Comparison of ENCODE assay signal across 9 mouse cellular contexts in the genomic region with DNA sequence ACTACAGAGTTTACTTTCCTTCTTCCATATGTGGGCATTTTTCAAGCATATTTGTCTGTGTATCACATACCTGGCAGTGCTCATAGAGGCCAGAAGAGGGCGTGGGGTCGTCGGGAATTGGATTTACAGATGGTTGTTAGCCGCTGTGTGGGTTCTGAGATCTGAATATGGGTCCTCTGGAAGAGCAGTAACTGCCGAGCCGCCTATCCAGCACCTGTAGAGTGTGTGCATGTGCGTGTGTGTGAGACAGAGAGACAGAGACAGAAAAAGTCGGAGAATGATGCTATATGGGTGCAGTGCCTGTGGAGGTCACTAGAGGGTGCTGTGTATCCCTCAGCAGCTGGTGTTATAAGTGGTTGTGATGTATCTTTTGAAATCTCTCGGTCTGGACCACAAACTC. TPM values are rescaled to one million over a fixed set of nuclear protein-coding genes. Genes with fewer than 3 reads are reported as not detected.
DNase-seq lines count a peak whose midpoint lies in the region; ATAC-seq and TF ChIP-seq lines count a peak whose summit lies in the region.
"Had no signal": no experiment of that assay in that cellular context is flagged by ENCODE, and none has a peak within 500 bp of the region (broad histone marks: within the 10 kb centered on the region; RNA-seq: fewer than 3 reads in every experiment).

No protein-coding gene starts in this region.

- H3K9me3 ChIP-seq in hindbrain, embryonic 11.5 days (ENCODE audit: control insufficient read depth, low read length): no peaks in the 10 kb centered on the region
- H3K9me3 ChIP-seq in hindbrain, embryonic 16.5 days (ENCODE audit: control insufficient read depth, low read length): no peaks in the 10 kb centered on the region
- H3K9me3 ChIP-seq in G1E (replicated peaks): peaks cover 31% of the 10 kb centered on the region
- no peaks in the 10 kb centered on the region for H3K9me3 ChIP-seq in embryonic facial prominence, embryonic 12.5 days
- H3K9me3 ChIP-seq in hindbrain, embryonic 14.5 days (ENCODE audit: control insufficient read depth, low read length): no peaks in the 10 kb centered on the region
- peaks cover 6% of the 10 kb centered on the region; the same call in 1 of the 2 replicates for H3K9me3 ChIP-seq in limb, embryonic 12.5 days
- no peaks in the 10 kb centered on the region for H3K9me3 ChIP-seq in midbrain, embryonic 14.5 days (ENCODE audit: control insufficient read depth, low read length)

- no peak overlapping the region for H3K4me2 ChIP-seq in hindbrain, embryonic 11.5 days (replicated peaks; ENCODE audit: low read depth, low read length)
- H3K4me2 ChIP-seq in hindbrain, embryonic 16.5 days (ENCODE audit: low read length): no peak overlapping the region
- H3K4me2 ChIP-seq in embryonic facial prominence, embryonic 12.5 days (replicated peaks): no peak overlapping the region
- H3K4me2 ChIP-seq in hindbrain, embryonic 14.5 days (replicated peaks): 0 out of 2 replicates have a peak overlapping the region, but pooled peaks have one; percentile 64
- H3K4me2 ChIP-seq in limb, embryonic 12.5 days: 0 out of 2 replicates have a peak overlapping the region, but pooled peaks have one; percentile 60
- H3K4me2 ChIP-seq in midbrain, embryonic 14.5 days (ENCODE audit: low read length): 0 out of 2 replicates have a peak overlapping the region, but pooled peaks have one; percentile 58

- TF ChIP-seq CTCF in G1E (IDR thresholded peaks at IDR 0.05; ENCODE audit: low read depth, low read length): peak; percentile 47; the same call in 1 of the 2 replicates

- no peaks in the 10 kb centered on the region for H3K27me3 ChIP-seq in hindbrain, embryonic 11.5 days (ENCODE audit: control insufficient read depth, insufficient read depth, low read length)
- H3K27me3 ChIP-seq in hindbrain, embryonic 16.5 days (replicated peaks; ENCODE audit: control insufficient read depth, insufficient read depth, low read length): no peaks in the 10 kb centered on the region
- no peaks in the 10 kb centered on the region for H3K27me3 ChIP-seq in G1E (ENCODE audit: insufficient read depth, low read length)
- no peaks in the 10 kb centered on the region for H3K27me3 ChIP-seq in embryonic facial prominence, embryonic 12.5 days
- peaks cover 3% of the 10 kb centered on the region; the same call in 1 of the 2 replicates for H3K27me3 ChIP-seq in hindbrain, embryonic 14.5 days (ENCODE audit: control insufficient read depth, insufficient read depth, low read length)
- H3K27me3 ChIP-seq in limb, embryonic 12.5 days: no peaks in the 10 kb centered on the region
- no peaks in the 10 kb centered on the region for H3K27me3 ChIP-seq in midbrain, embryonic 14.5 days (ENCODE audit: control insufficient read depth, insufficient read depth, low read length)

- no peak overlapping the region for H3K9ac ChIP-seq in hindbrain, embryonic 11.5 days (ENCODE audit: low read depth, low read length)
- H3K9ac ChIP-seq in hindbrain, embryonic 16.5 days (ENCODE audit: low read depth, low read length): no peak overlapping the region
- no peak overlapping the region for H3K9ac ChIP-seq in embryonic facial prominence, embryonic 12.5 days
- H3K9ac ChIP-seq in hindbrain, embryonic 14.5 days: no peak overlapping the region
- H3K9ac ChIP-seq in limb, embryonic 12.5 days (replicated peaks): no peak overlapping the region
- H3K9ac ChIP-seq in midbrain, embryonic 14.5 days (replicated peaks; ENCODE audit: low read length): no peak overlapping the region

- H3K4me1 ChIP-seq in hindbrain, embryonic 11.5 days (replicated peaks; ENCODE audit: control insufficient read depth, insufficient read depth, low read length): no peaks in the 10 kb centered on the region
- H3K4me1 ChIP-seq in hindbrain, embryonic 16.5 days (ENCODE audit: control insufficient read depth, insufficient read depth, low read depth, low read length): peaks cover 4% of the 10 kb centered on the region
- H3K4me1 ChIP-seq in G1E (ENCODE audit: insufficient read depth, low read depth, low read length): peaks cover 24% of the 10 kb centered on the region
- H3K4me1 ChIP-seq in embryonic facial prominence, embryonic 12.5 days: 0 out of 2 replicates have a peak, but pooled peaks cover 5% of the 10 kb centered on the region
- peaks cover 4% of the 10 kb centered on the region; the same call in 1 of the 2 replicates for H3K4me1 ChIP-seq in hindbrain, embryonic 14.5 days (replicated peaks; ENCODE audit: control insufficient read depth, insufficient read depth, low read length)
- 0 out of 2 replicates have a peak, but pooled peaks cover 4% of the 10 kb centered on the region for H3K4me1 ChIP-seq in limb, embryonic 12.5 days (replicated peaks)
- 0 out of 2 replicates have a peak, but pooled peaks cover 3% of the 10 kb centered on the region for H3K4me1 ChIP-seq in midbrain, embryonic 14.5 days (ENCODE audit: control insufficient read depth, insufficient read depth, low read length)

- no peak overlapping the region for H3K27ac ChIP-seq in hindbrain, embryonic 11.5 days (ENCODE audit: low read depth, low read length)
- no peak overlapping the region for H3K27ac ChIP-seq in hindbrain, embryonic 16.5 days (ENCODE audit: low read depth, low read length)
- H3K27ac ChIP-seq in embryonic facial prominence, embryonic 12.5 days: no peak overlapping the region
- H3K27ac ChIP-seq in hindbrain, embryonic 14.5 days: no peak overlapping the region
- no peak overlapping the region for H3K27ac ChIP-seq in limb, embryonic 12.5 days
- no peak overlapping the region for H3K27ac ChIP-seq in midbrain, embryonic 14.5 days (replicated peaks; ENCODE audit: low read depth, low read length)

- no peak for ATAC-seq in hindbrain, embryonic 11.5 days (ENCODE audit: low FRiP score)
- no peak for ATAC-seq in hindbrain, embryonic 16.5 days
- ATAC-seq in G1E (ENCODE audit: extremely low read depth, insufficient number of reproducible peaks, low FRiP score, poor library complexity, severe bottlenecking): no peak
- 0 out of 2 replicates have a peak, but pooled peaks have one; percentile 38 for ATAC-seq in embryonic facial prominence, embryonic 12.5 days (ENCODE audit: insufficient number of reproducible peaks, insufficient read depth, low FRiP score, low TSS enrichment)
- no peak for ATAC-seq in hindbrain, embryonic 14.5 days (ENCODE audit: low FRiP score)
- no peak for ATAC-seq in limb, embryonic 12.5 days (ENCODE audit: insufficient number of reproducible peaks, insufficient read depth, low FRiP score, low TSS enrichment, low read depth)
- no peak for ATAC-seq in midbrain, embryonic 14.5 days (ENCODE audit: low FRiP score, low TSS enrichment)

- 21% methylated on average over 9 of the region's 9 CpGs for WGBS in hindbrain, embryonic 11.5 days
- WGBS in hindbrain, embryonic 16.5 days: 13% methylated on average over 9 of the region's 9 CpGs
- WGBS in embryonic facial prominence, embryonic 12.5 days: 17% methylated on average over 9 of the region's 9 CpGs
- WGBS in hindbrain, embryonic 14.5 days: 20% methylated on average over 9 of the region's 9 CpGs
- WGBS in limb, embryonic 12.5 days: 24% methylated on average over 9 of the region's 9 CpGs
- WGBS in midbrain, embryonic 14.5 days: 15% methylated on average over 9 of the region's 9 CpGs

- no peaks in the 10 kb centered on the region for H3K36me3 ChIP-seq in hindbrain, embryonic 11.5 days (ENCODE audit: control insufficient read depth, insufficient read depth, low read length)
- peaks cover 3% of the 10 kb centered on the region; the same call in 1 of the 2 replicates for H3K36me3 ChIP-seq in hindbrain, embryonic 16.5 days (ENCODE audit: control insufficient read depth, insufficient read depth, low read length)
- H3K36me3 ChIP-seq in G1E (replicated peaks): peaks cover 12% of the 10 kb centered on the region
- H3K36me3 ChIP-seq in embryonic facial prominence, embryonic 12.5 days: peaks cover 9% of the 10 kb centered on the region
- no peaks in the 10 kb centered on the region for H3K36me3 ChIP-seq in hindbrain, embryonic 14.5 days (replicated peaks; ENCODE audit: control insufficient read depth, insufficient read depth)
- peaks cover 20% of the 10 kb centered on the region for H3K36me3 ChIP-seq in limb, embryonic 12.5 days
- H3K36me3 ChIP-seq in midbrain, embryonic 14.5 days (ENCODE audit: control insufficient read depth, insufficient read depth, low read length): no peaks in the 10 kb centered on the region

- peak; percentile 67 for DNase-seq in hindbrain, embryonic 11.5 days (ENCODE audit: low spot score)
- no peak for DNase-seq in G1E (ENCODE audit: low spot score)
- DNase-seq in hindbrain, embryonic 14.5 days (ENCODE audit: low spot score): peak; percentile 58
- peak; percentile 61 for DNase-seq in midbrain, embryonic 14.5 days
- no peak for DNase-seq in adipocyte (ENCODE audit: low spot score)

- no peak overlapping the region for H3K4me3 ChIP-seq in hindbrain, embryonic 11.5 days (ENCODE audit: low read depth, low read length)
- H3K4me3 ChIP-seq in hindbrain, embryonic 16.5 days (ENCODE audit: low read length): no peak overlapping the region; the same call in 1 of the 2 replicates
- no peak overlapping the region for H3K4me3 ChIP-seq in G1E (ENCODE audit: low read depth, low read length)
- no peak overlapping the region for H3K4me3 ChIP-seq in embryonic facial prominence, embryonic 12.5 days
- H3K4me3 ChIP-seq in hindbrain, embryonic 14.5 days (replicated peaks; ENCODE audit: low read length): no peak overlapping the region
- no peak overlapping the region for H3K4me3 ChIP-seq in limb, embryonic 12.5 days (replicated peaks)
- H3K4me3 ChIP-seq in midbrain, embryonic 14.5 days (replicated peaks; ENCODE audit: low read depth, low read length): no peak overlapping the region

RNA-seq across cellular contexts. Expression of a gene that starts 0.9 kb away (rescaled TPM):
- 163 and 167 TPM in 2 replicates for polyA plus RNA-seq in hindbrain, embryonic 11.5 days (2014; fragmentation: Nextera tagmentation; extraction: Ambion mirVana)
- 285 and 306 TPM in 2 replicates for polyA plus RNA-seq in hindbrain, embryonic 16.5 days (2015; fragmentation: Nextera tagmentation; extraction: Ambion mirVana)
- total RNA-seq in G1E (2014; fragmentation: Nextera tagmentation) (10.8 and 12.0 TPM in 2 replicates), G1E (2017) (1.9 and 2.0 TPM in 2 replicates)
- polyA plus RNA-seq in G1E (2012): 0.45 and 0.94 TPM in 2 replicates
- polyA plus RNA-seq in embryonic facial prominence, embryonic 12.5 days (2016; fragmentation: Nextera tagmentation; extraction: Ambion mirVana): 109 and 113 TPM in 2 replicates
- 290 and 308 TPM in 2 replicates for polyA plus RNA-seq in hindbrain, embryonic 14.5 days (2014; fragmentation: Nextera tagmentation; extraction: Ambion mirVana)
- polyA plus RNA-seq in limb, embryonic 12.5 days (2016; fragmentation: Nextera tagmentation; extraction: Ambion mirVana): 95.7 and 99.3 TPM in 2 replicates
- polyA plus RNA-seq in midbrain, embryonic 14.5 days (2014; fragmentation: Nextera tagmentation; extraction: Ambion mirVana): 276 and 315 TPM in 2 replicates

RNA-seq across cellular contexts. Expression of a gene that starts 29.3 kb away (rescaled TPM):
- not detected in 2 replicates for polyA plus RNA-seq in hindbrain, embryonic 11.5 days (2014; fragmentation: Nextera tagmentation; extraction: Ambion mirVana)
- polyA plus RNA-seq in hindbrain, embryonic 16.5 days (2015; fragmentation: Nextera tagmentation; extraction: Ambion mirVana): not detected in 2 replicates
- not detected in 2 replicates for total RNA-seq in G1E (2014; fragmentation: Nextera tagmentation)
- total RNA-seq in G1E (2017): not detected in 2 replicates
- not detected in 2 replicates for polyA plus RNA-seq in G1E (2012)
- not detected in 2 replicates for polyA plus RNA-seq in embryonic facial prominence, embryonic 12.5 days (2016; fragmentation: Nextera tagmentation; extraction: Ambion mirVana)
- not detected in 2 replicates for polyA plus RNA-seq in hindbrain, embryonic 14.5 days (2014; fragmentation: Nextera tagmentation; extraction: Ambion mirVana)
- polyA plus RNA-seq in limb, embryonic 12.5 days (2016; fragmentation: Nextera tagmentation; extraction: Ambion mirVana): not detected in 2 replicates
- not detected in 2 replicates for polyA plus RNA-seq in midbrain, embryonic 14.5 days (2014; fragmentation: Nextera tagmentation; extraction: Ambion mirVana)
- total RNA-seq: gastrocnemius, adult 8-10 months had no signal

RNA-seq across cellular contexts. Expression of a gene that starts 34.3 kb away (rescaled TPM):
- 0.40 and 0.69 TPM in 2 replicates for polyA plus RNA-seq in hindbrain, embryonic 11.5 days (2014; fragmentation: Nextera tagmentation; extraction: Ambion mirVana)
- 3.2 and 3.6 TPM in 2 replicates for polyA plus RNA-seq in hindbrain, embryonic 16.5 days (2015; fragmentation: Nextera tagmentation; extraction: Ambion mirVana)
- total RNA-seq in G1E (2014; fragmentation: Nextera tagmentation) (not detected in 2 replicates), G1E (2017) (0.06 and 0.22 TPM in 2 replicates)
- not detected in 2 replicates for polyA plus RNA-seq in G1E (2012)
- 0.28 and 0.39 TPM in 2 replicates for polyA plus RNA-seq in embryonic facial prominence, embryonic 12.5 days (2016; fragmentation: Nextera tagmentation; extraction: Ambion mirVana)
- polyA plus RNA-seq in hindbrain, embryonic 14.5 days (2014; fragmentation: Nextera tagmentation; extraction: Ambion mirVana): 2.6 and 3.0 TPM in 2 replicates
- 0.23 and 0.31 TPM in 2 replicates for polyA plus RNA-seq in limb, embryonic 12.5 days (2016; fragmentation: Nextera tagmentation; extraction: Ambion mirVana)
- 3.4 and 3.5 TPM in 2 replicates for polyA plus RNA-seq in midbrain, embryonic 14.5 days (2014; fragmentation: Nextera tagmentation; extraction: Ambion mirVana)
- total RNA-seq: gastrocnemius, adult 8-10 months had no signal

RNA-seq across cellular contexts. Expression of a gene that starts 48.9 kb away (rescaled TPM):
- 36.3 and 42.2 TPM in 2 replicates for polyA plus RNA-seq in hindbrain, embryonic 11.5 days (2014; fragmentation: Nextera tagmentation; extraction: Ambion mirVana)
- 40.6 and 50.2 TPM in 2 replicates for polyA plus RNA-seq in hindbrain, embryonic 16.5 days (2015; fragmentation: Nextera tagmentation; extraction: Ambion mirVana)
- 213 and 227 TPM in 2 replicates for total RNA-seq in G1E (2014; fragmentation: Nextera tagmentation)
- 101 and 104 TPM in 2 replicates for total RNA-seq in G1E (2017)
- polyA plus RNA-seq in G1E (2012): 201 and 245 TPM in 2 replicates
- 48.2 and 52.6 TPM in 2 replicates for polyA plus RNA-seq in embryonic facial prominence, embryonic 12.5 days (2016; fragmentation: Nextera tagmentation; extraction: Ambion mirVana)
- 44.3 and 45.1 TPM in 2 replicates for polyA plus RNA-seq in hindbrain, embryonic 14.5 days (2014; fragmentation: Nextera tagmentation; extraction: Ambion mirVana)
- 46.8 and 48.8 TPM in 2 replicates for polyA plus RNA-seq in limb, embryonic 12.5 days (2016; fragmentation: Nextera tagmentation; extraction: Ambion mirVana)
- 36.3 and 39.5 TPM in 2 replicates for polyA plus RNA-seq in midbrain, embryonic 14.5 days (2014; fragmentation: Nextera tagmentation; extraction: Ambion mirVana)

RNA-seq across cellular contexts. Expression of a gene that starts 49.7 kb away (rescaled TPM):
- polyA plus RNA-seq in hindbrain, embryonic 11.5 days (2014; fragmentation: Nextera tagmentation; extraction: Ambion mirVana): 71.0 and 71.7 TPM in 2 replicates
- polyA plus RNA-seq in hindbrain, embryonic 16.5 days (2015; fragmentation: Nextera tagmentation; extraction: Ambion mirVana): 11.9 and 27.7 TPM in 2 replicates
- total RNA-seq in G1E (2014; fragmentation: Nextera tagmentation) (779 and 780 TPM in 2 replicates), G1E (2017) (554 and 576 TPM in 2 replicates)
- polyA plus RNA-seq in G1E (2012): 737 and 869 TPM in 2 replicates
- polyA plus RNA-seq in embryonic facial prominence, embryonic 12.5 days (2016; fragmentation: Nextera tagmentation; extraction: Ambion mirVana): 60.5 and 63.9 TPM in 2 replicates
- polyA plus RNA-seq in hindbrain, embryonic 14.5 days (2014; fragmentation: Nextera tagmentation; extraction: Ambion mirVana): 45.5 and 48.9 TPM in 2 replicates
- 52.9 and 58.5 TPM in 2 replicates for polyA plus RNA-seq in limb, embryonic 12.5 days (2016; fragmentation: Nextera tagmentation; extraction: Ambion mirVana)
- 40.9 and 48.5 TPM in 2 replicates for polyA plus RNA-seq in midbrain, embryonic 14.5 days (2014; fragmentation: Nextera tagmentation; extraction: Ambion mirVana)

Comparison
In these comparisons a context has a peak if more than half of its experiments do, and no peak if none do; other contexts are left out.
1. H3K4me2 ChIP-seq: peak in hindbrain, embryonic 14.5 days (single experiment), limb, embryonic 12.5 days (single experiment) and midbrain, embryonic 14.5 days (single experiment); none in hindbrain, embryonic 11.5 days (single experiment), hindbrain, embryonic 16.5 days (single experiment) and embryonic facial prominence, embryonic 12.5 days (single experiment).
2. DNase-seq: peak in hindbrain, embryonic 11.5 days (single experiment), hindbrain, embryonic 14.5 days (single experiment) and midbrain, embryonic 14.5 days (single experiment); none in G1E (single experiment) and adipocyte (single experiment).
3. RNA of a gene that starts 0.9 kb away (polyA plus RNA-seq): 290 to 308 TPM in hindbrain, embryonic 14.5 days, 285 to 306 TPM in hindbrain, embryonic 16.5 days, 276 to 315 TPM in midbrain, embryonic 14.5 days, 163 to 167 TPM in hindbrain, embryonic 11.5 days, 109 to 113 TPM in embryonic facial prominence, embryonic 12.5 days and 95.7 to 99.3 TPM in limb, embryonic 12.5 days; 0.45 to 0.94 TPM in G1E; every median in the first group is over 10 times any median in the second.